Mouse (Mus musculus): ENCODE results near the gene 1700001C19Rik. TPM values are rescaled to one million over a fixed set of nuclear protein-coding genes. Genes with fewer than 3 reads are reported as not detected.
"Not testable (repeated sequence)": the region's sequence is repeated elsewhere in the genome, so short reads cannot be mapped to it uniquely, and the experiment has no call there.

Gene 1700001C19Rik
- polyA plus RNA-seq, 1 experiment from 2014 or later, result 0.61 TPM

- Histone ChIP-seq H3K9me3 (replicated peaks; ENCODE audit: control insufficient read depth, low read length) (no peaks in the 10 kb centered on the region), H3K4me3 (ENCODE audit: low read depth, low read length) (no peak overlapping the region), H3K9ac (ENCODE audit: low read length) (no peak overlapping the region), H3K4me2 (ENCODE audit: low read length) (no peak overlapping the region), H3K36me3 (ENCODE audit: control insufficient read depth, insufficient read depth, low read length) (no peaks in the 10 kb centered on the region), H3K27ac (ENCODE audit: low read depth, low read length) (no peak overlapping the region), H3K27me3 (replicated peaks; ENCODE audit: control insufficient read depth, insufficient read depth, low read length) (no peaks in the 10 kb centered on the region), H3K4me1 (ENCODE audit: control insufficient read depth, insufficient read depth, low read length) (no peaks in the 10 kb centered on the region)
- no peak for ATAC-seq
- 71% methylated on average over 6 of the region's 6 CpGs for WGBS
- no peak for DNase-seq (ENCODE audit: low spot score)
Measured at GRCm38 (mm10) chr17:47427316-47427715, 9.9 kb downstream of the 1700001C19Rik start.

DNA sequence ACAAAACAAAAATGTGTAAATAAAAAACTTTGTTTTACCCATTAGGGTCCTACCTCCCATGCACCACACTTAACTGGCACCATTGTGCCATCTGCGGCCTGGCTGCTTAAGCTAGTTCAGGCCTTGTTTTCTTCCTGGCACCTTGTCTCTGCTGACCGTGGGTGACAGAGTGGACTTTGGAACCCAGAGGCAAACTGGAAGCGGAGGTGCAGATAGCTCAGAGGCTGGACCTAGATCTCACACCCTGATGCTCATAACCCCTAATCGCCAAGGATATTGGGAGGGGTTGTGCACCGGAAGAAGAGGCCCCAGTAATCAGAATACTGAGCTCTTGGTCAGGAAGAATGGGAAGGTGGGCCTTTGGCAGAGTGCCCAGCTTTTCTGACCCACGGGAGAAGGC, 13.0 kb downstream of the 1700001C19Rik start:
- 69% methylated on average over 6 of the region's 6 CpGs for WGBS
- H3K9ac ChIP-seq (ENCODE audit: low read length), result no peak overlapping the region
- no peaks in the 10 kb centered on the region for H3K4me1 ChIP-seq (ENCODE audit: control insufficient read depth, insufficient read depth, low read length)
- no peaks in the 10 kb centered on the region for H3K36me3 ChIP-seq (ENCODE audit: control insufficient read depth, insufficient read depth, low read length)
- H3K9me3 ChIP-seq (replicated peaks; ENCODE audit: control insufficient read depth, low read length), result no peaks in the 10 kb centered on the region
- H3K4me3 ChIP-seq (ENCODE audit: low read depth, low read length), result no peak overlapping the region
- ATAC-seq (no peak), DNase-seq (ENCODE audit: low spot score) (no peak)
- no peaks in the 10 kb centered on the region for H3K27me3 ChIP-seq (replicated peaks; ENCODE audit: control insufficient read depth, insufficient read depth, low read length)
- no peak overlapping the region for H3K4me2 ChIP-seq (ENCODE audit: low read length)
- no peak overlapping the region for H3K27ac ChIP-seq (ENCODE audit: low read depth, low read length)

- not testable (repeated sequence) for H3K27me3 ChIP-seq (replicated peaks; ENCODE audit: control insufficient read depth, insufficient read depth, low read length); ATAC-seq; H3K9ac ChIP-seq (ENCODE audit: low read length); H3K4me3 ChIP-seq (ENCODE audit: low read depth, low read length); H3K4me2 ChIP-seq (ENCODE audit: low read length); H3K9me3 ChIP-seq (replicated peaks; ENCODE audit: control insufficient read depth, low read length); H3K27ac ChIP-seq (ENCODE audit: low read depth, low read length); DNase-seq (ENCODE audit: low spot score); H3K36me3 ChIP-seq (ENCODE audit: control insufficient read depth, insufficient read depth, low read length); H3K4me1 ChIP-seq (ENCODE audit: control insufficient read depth, insufficient read depth, low read length)
- 96% methylated on average over 1 of the region's 1 CpGs for WGBS
Measured at GRCm38 (mm10) chr17:47422616-47423015, 14.6 kb downstream of the 1700001C19Rik start.

GRCm38 (mm10) chr17:47421566-47421965, 15.6 kb downstream of the 1700001C19Rik start:
- Histone ChIP-seq H3K36me3 (ENCODE audit: control insufficient read depth, insufficient read depth, low read length) (no peaks in the 10 kb centered on the region), H3K4me1 (ENCODE audit: control insufficient read depth, insufficient read depth, low read length) (no peaks in the 10 kb centered on the region), H3K4me3 (ENCODE audit: low read depth, low read length) (no peak overlapping the region), H3K27ac (ENCODE audit: low read depth, low read length) (no peak overlapping the region), H3K9me3 (replicated peaks; ENCODE audit: control insufficient read depth, low read length) (no peaks in the 10 kb centered on the region), H3K27me3 (replicated peaks; ENCODE audit: control insufficient read depth, insufficient read depth, low read length) (no peaks in the 10 kb centered on the region), H3K9ac (ENCODE audit: low read length) (no peak overlapping the region), H3K4me2 (ENCODE audit: low read length) (no peak overlapping the region)
- DNase-seq (ENCODE audit: low spot score) (no peak), ATAC-seq (no peak)
- 91% methylated on average over 3 of the region's 3 CpGs for WGBS

DNA sequence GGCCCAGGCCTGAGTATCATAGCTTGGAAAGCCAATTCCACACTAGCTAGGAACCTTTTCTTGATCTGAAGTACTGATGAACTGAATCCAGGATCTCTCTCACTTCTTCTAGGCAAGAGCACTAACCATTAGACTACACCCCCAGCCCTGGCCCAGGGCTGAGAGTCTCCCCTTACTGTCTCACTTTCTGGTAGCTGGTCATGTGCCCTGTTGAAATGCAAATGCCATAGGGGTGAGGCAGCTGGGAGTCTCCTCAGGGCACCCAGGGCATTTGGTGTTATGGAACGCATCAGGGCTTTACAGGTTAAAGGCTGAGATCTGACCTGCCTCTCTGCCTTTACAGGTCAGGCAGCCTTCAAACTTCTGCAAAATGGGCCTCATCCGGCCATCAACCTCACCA, 17.0 kb downstream of the 1700001C19Rik start:
- WGBS, result 66% methylated on average over 2 of the region's 2 CpGs
- no peaks in the 10 kb centered on the region for H3K4me1 ChIP-seq (ENCODE audit: control insufficient read depth, insufficient read depth, low read length)
- H3K4me2 ChIP-seq (ENCODE audit: low read length), result no peak overlapping the region
- no peaks in the 10 kb centered on the region for H3K9me3 ChIP-seq (replicated peaks; ENCODE audit: control insufficient read depth, low read length)
- no peak for DNase-seq (ENCODE audit: low spot score)
- no peaks in the 10 kb centered on the region for H3K36me3 ChIP-seq (ENCODE audit: control insufficient read depth, insufficient read depth, low read length)
- no peak overlapping the region for H3K4me3 ChIP-seq (ENCODE audit: low read depth, low read length)
- no peak for ATAC-seq
- H3K27me3 ChIP-seq (replicated peaks; ENCODE audit: control insufficient read depth, insufficient read depth, low read length), result no peaks in the 10 kb centered on the region
- no peak overlapping the region for H3K9ac ChIP-seq (ENCODE audit: low read length)
- H3K27ac ChIP-seq (ENCODE audit: low read depth, low read length), result no peak overlapping the region

DNA sequence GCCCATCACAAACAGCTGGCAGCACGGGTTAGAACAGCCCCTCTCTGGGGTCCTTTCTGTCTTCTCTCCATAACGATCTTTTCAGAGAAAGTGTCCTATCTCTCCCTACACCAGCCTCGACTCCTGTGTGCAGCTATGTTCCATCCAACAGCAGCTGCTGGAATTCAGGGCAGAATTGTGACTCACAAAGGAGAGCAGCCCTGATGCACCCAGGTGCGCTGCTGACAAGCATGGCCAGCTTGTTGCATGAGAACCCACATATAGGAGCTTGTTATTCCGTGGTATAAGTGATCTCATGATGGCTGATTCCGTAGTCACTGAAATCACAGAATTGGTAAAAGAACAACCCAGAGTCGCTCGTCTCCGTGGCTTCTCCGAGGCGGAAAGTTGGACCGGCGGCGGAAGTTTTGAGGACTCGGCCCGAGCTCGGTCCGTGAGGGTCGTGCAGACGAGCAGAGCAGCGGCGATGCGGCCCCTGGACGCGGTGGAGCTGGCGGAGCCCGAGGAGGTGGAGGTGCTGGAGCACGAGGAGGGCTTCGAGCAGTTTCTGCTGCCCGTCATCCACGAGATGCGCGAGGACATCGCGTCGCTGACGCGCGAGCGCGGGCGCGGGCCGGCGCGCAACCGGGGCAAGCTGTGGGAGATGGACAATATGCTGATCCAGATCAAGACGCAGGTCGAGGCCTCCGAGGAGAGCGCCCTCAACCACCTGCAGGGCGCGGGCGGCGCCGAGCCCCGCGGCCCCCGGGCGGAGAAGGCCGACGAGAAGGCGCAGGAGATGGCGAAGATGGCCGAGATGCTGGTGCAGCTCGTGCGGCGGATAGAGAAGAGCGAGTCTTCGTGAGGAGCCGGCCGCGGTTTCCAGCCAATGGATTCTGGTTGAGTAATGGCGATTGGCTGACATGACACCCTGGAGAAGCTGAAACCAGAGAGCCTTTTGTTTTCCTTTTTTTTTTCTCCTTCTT, 27.0 kb downstream of the 1700001C19Rik start:
- not testable (repeated sequence) for H3K9me3 ChIP-seq (replicated peaks; ENCODE audit: control insufficient read depth, low read length); H3K36me3 ChIP-seq (ENCODE audit: control insufficient read depth, insufficient read depth, low read length); H3K9ac ChIP-seq (ENCODE audit: low read length); H3K4me1 ChIP-seq (ENCODE audit: control insufficient read depth, insufficient read depth, low read length); H3K27ac ChIP-seq (ENCODE audit: low read depth, low read length); DNase-seq (ENCODE audit: low spot score)
- peaks cover 16% of the 10 kb centered on the region for H3K27me3 ChIP-seq (replicated peaks; ENCODE audit: control insufficient read depth, insufficient read depth, low read length)
- peak; percentile 57; the same call in 1 of the 2 replicates for ATAC-seq
- H3K4me3 ChIP-seq (ENCODE audit: low read depth, low read length), result peak overlapping the region; percentile 24
- WGBS, result 3% methylated on average over 74 of the region's 74 CpGs
- peak overlapping the region; percentile 49 for H3K4me2 ChIP-seq (ENCODE audit: low read length)

- DNase-seq (ENCODE audit: low spot score), result peak; percentile 59
- H3K4me2 ChIP-seq (ENCODE audit: low read length), result no peak overlapping the region
- no peaks in the 10 kb centered on the region for H3K9me3 ChIP-seq (replicated peaks; ENCODE audit: control insufficient read depth, low read length)
- ATAC-seq, result no peak
- H3K9ac ChIP-seq (ENCODE audit: low read length), result no peak overlapping the region
- no peaks in the 10 kb centered on the region for H3K36me3 ChIP-seq (ENCODE audit: control insufficient read depth, insufficient read depth, low read length)
- peaks cover 16% of the 10 kb centered on the region for H3K27me3 ChIP-seq (replicated peaks; ENCODE audit: control insufficient read depth, insufficient read depth, low read length)
- 25% methylated on average over 8 of the region's 8 CpGs for WGBS
- no peaks in the 10 kb centered on the region for H3K4me1 ChIP-seq (ENCODE audit: control insufficient read depth, insufficient read depth, low read length)
- no peak overlapping the region for H3K4me3 ChIP-seq (ENCODE audit: low read depth, low read length)
- no peak overlapping the region for H3K27ac ChIP-seq (ENCODE audit: low read depth, low read length)
Measured at GRCm38 (mm10) chr17:47408558-47408898, 28.6 kb downstream of the 1700001C19Rik start.

DNA sequence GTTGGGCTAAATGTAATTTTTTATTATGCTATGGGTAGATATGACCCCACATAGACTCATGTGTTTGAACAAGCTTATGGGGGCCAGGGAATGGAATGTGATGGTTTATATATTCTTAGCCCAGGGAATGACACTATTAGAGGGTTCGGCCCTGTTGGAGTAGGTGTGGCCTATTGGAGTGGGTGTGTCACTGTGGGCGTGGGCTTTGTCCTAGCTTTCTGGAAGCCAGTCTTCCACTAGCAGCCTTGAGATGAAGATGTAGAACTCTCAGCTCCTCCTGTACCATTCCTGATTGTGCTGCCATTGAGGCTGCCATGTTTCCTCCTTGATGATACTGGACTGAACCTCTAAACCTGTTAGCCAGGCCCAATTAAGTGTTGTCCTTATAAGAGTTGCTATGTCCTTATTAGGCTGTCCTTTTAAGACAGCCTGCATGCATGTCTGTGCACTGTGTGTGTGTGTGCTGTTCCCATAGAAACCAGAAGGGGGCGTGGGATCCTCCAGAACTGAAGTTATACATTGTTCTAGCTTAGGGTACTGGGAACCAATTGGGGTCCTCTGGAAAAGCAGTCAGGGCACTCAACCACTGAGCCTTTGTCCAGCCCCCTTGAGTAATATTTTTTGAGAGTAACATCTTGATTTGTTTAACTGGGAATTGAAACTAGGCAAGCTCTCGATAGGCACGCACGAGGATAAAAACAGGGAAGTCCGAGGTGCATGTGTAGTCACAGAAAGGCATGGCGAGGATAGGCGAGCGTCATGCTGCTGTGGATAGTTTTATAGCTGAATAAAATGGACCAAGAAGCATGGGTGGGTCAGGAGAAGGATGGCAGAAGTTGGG, 29.2 kb downstream of the 1700001C19Rik start:
- peaks cover 16% of the 10 kb centered on the region for H3K27me3 ChIP-seq (replicated peaks; ENCODE audit: control insufficient read depth, insufficient read depth, low read length)
- H3K27ac ChIP-seq (ENCODE audit: low read depth, low read length), result no peak overlapping the region
- H3K9ac ChIP-seq (ENCODE audit: low read length), result no peak overlapping the region
- H3K4me3 ChIP-seq (ENCODE audit: low read depth, low read length), result no peak overlapping the region
- no peak for ATAC-seq
- DNase-seq (ENCODE audit: low spot score), result no peak
- H3K9me3 ChIP-seq (replicated peaks; ENCODE audit: control insufficient read depth, low read length), result no peaks in the 10 kb centered on the region
- no peaks in the 10 kb centered on the region for H3K36me3 ChIP-seq (ENCODE audit: control insufficient read depth, insufficient read depth, low read length)
- no peak overlapping the region for H3K4me2 ChIP-seq (ENCODE audit: low read length)
- no peaks in the 10 kb centered on the region for H3K4me1 ChIP-seq (ENCODE audit: control insufficient read depth, insufficient read depth, low read length)
- WGBS, result 59% methylated on average over 10 of the region's 10 CpGs

Measured in forebrain, embryonic 14.5 days (tissue).